Mouse (Mus musculus) heart, adult 2 months (tissue): ENCODE results near the gene Pigyl.

Source experiments
- CTCF ChIP-seq: fragments of 200-600 bp; IDR thresholded peaks from 2 replicates; pipeline ENCODE4 v1.8.1; 2022; ENCODE audit warnings: antibody characterized with exemption, mild to moderate bottlenecking, moderate library complexity
- POLR2A ChIP-seq: fragments of 200-500 bp; IDR thresholded peaks from 2 replicates; pipeline ENCODE4 v1.6.1; 2011; ENCODE audit warnings: mild to moderate bottlenecking, low read depth, low read length, control low read depth; ENCODE audit not compliant: insufficient read depth

DNA sequence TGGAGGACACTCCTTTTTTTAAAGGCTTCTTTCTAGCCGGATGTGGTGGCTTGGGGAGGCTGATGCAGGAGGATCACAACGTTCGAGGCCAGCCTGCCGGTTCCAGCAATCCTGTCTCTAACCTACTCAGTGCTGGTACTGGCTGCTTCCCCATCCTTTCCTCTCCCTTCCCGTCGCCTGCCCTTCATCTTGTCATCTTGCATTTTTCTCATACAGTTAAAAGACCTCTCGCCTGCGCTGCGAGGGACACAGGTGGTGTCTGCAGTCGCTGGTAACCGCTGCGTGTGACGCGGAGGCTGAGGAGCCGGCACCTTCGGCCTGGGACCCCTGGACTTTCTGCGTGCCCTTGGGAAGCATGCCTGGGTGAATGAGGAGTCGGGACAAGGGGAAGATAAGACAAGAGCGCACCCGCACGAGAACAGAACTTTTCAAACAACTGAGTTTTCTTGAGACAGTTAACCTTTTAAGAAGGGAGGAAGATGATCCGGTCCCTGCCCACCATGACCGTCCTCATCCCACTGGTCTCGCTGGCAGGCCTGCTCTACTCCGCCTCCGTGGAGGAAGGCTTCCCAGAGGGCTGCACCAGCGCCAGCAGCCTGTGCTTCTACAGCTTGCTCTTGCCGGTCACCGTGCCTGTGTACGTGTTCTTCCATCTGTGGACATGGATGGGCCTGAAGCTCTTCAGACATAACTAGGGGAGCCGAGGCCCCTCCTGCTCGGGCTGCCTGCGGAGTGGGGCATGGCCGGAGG lies 1.0 kb downstream of the Pigyl start:
- TF ChIP-seq POLR2A (no peak), CTCF (no peak)
